Mouse (Mus musculus): ENCODE data around the gene Dido1. TPM values are rescaled to one million over a fixed set of nuclear protein-coding genes. Genes with fewer than 3 reads are reported as not detected.

Dido1 gene
- total RNA-seq (2015), result 30.0 and 32.1 TPM in 2 replicates
- 41.3 and 46.9 TPM in 2 replicates for total RNA-seq (2017)

- ATAC-seq (ENCODE audit: poor library complexity, severe bottlenecking), result peak; percentile 87
Measured at GRCm38 (mm10) chr2:180709923-180710272, at the start of gene Dido1, which contains the start of gene Gid8. Dido1 (minus strand) TSS chr2:180709999. Gid8 (plus strand) TSS chr2:180710117.

GRCm38 (mm10) chr2:180758513-180759263 lies 48.9 kb upstream of the Dido1 start:
- no peak for ATAC-seq (ENCODE audit: poor library complexity, severe bottlenecking)

- no peak for ATAC-seq (ENCODE audit: poor library complexity, severe bottlenecking)
Measured at GRCm38 (mm10) chr2:180756786-180757185, 47.0 kb upstream of the Dido1 start.

GRCm38 (mm10) chr2:180755896-180756295 lies 46.1 kb upstream of the Dido1 start:
- no peak for ATAC-seq (ENCODE audit: poor library complexity, severe bottlenecking)

- no peak for ATAC-seq (ENCODE audit: poor library complexity, severe bottlenecking)
Measured at GRCm38 (mm10) chr2:180754976-180755688, 45.3 kb upstream of the Dido1 start.

GRCm38 (mm10) chr2:180748904-180749303 lies 39.1 kb upstream of the Dido1 start:
- ATAC-seq (ENCODE audit: poor library complexity, severe bottlenecking), result no peak

- no peak for ATAC-seq (ENCODE audit: poor library complexity, severe bottlenecking)
Measured at GRCm38 (mm10) chr2:180746569-180747192, 36.9 kb upstream of the Dido1 start.

GRCm38 (mm10) chr2:180745248-180745927 lies 35.6 kb upstream of the Dido1 start:
- ATAC-seq (ENCODE audit: poor library complexity, severe bottlenecking), result peak; percentile 99

- ATAC-seq (ENCODE audit: poor library complexity, severe bottlenecking), result no peak
Measured at GRCm38 (mm10) chr2:180743321-180743720, 33.5 kb upstream of the Dido1 start.

GRCm38 (mm10) chr2:180742820-180743219 lies 33.0 kb upstream of the Dido1 start:
- ATAC-seq (ENCODE audit: poor library complexity, severe bottlenecking), result no peak

GRCm38 (mm10) chr2:180741421-180741820 lies 31.6 kb upstream of the Dido1 start:
- no peak for ATAC-seq (ENCODE audit: poor library complexity, severe bottlenecking)

GRCm38 (mm10) chr2:180740349-180740748 lies 30.6 kb upstream of the Dido1 start:
- peak; percentile 79 for ATAC-seq (ENCODE audit: poor library complexity, severe bottlenecking)

- peak; percentile 42 for ATAC-seq (ENCODE audit: poor library complexity, severe bottlenecking)
Measured at GRCm38 (mm10) chr2:180737984-180738383, 28.2 kb upstream of the Dido1 start.

GRCm38 (mm10) chr2:180735232-180735631 lies 25.4 kb upstream of the Dido1 start:
- no peak for ATAC-seq (ENCODE audit: poor library complexity, severe bottlenecking)

- peak; percentile 77 for ATAC-seq (ENCODE audit: poor library complexity, severe bottlenecking)
Measured at GRCm38 (mm10) chr2:180731984-180732383, 22.2 kb upstream of the Dido1 start.

- ATAC-seq (ENCODE audit: poor library complexity, severe bottlenecking), result no peak
Measured at GRCm38 (mm10) chr2:180731036-180731435, 21.2 kb upstream of the Dido1 start.

GRCm38 (mm10) chr2:180727613-180728021 lies 17.8 kb upstream of the Dido1 start:
- 0 out of 2 replicates have a peak, but pooled peaks have one; percentile 8 for ATAC-seq (ENCODE audit: poor library complexity, severe bottlenecking)

- peak; percentile 69 for ATAC-seq (ENCODE audit: poor library complexity, severe bottlenecking)
Measured at GRCm38 (mm10) chr2:180726658-180727442, 17.1 kb upstream of the Dido1 start.

- peak; percentile 9; the same call in 1 of the 2 replicates for ATAC-seq (ENCODE audit: poor library complexity, severe bottlenecking)
Measured at GRCm38 (mm10) chr2:180725856-180726629, 16.2 kb upstream of the Dido1 start.

Measured in megakaryocyte, adult 5-6 weeks (primary cell).